21 mouse cellular contexts compared by ENCODE assay signal in the genomic region with DNA sequence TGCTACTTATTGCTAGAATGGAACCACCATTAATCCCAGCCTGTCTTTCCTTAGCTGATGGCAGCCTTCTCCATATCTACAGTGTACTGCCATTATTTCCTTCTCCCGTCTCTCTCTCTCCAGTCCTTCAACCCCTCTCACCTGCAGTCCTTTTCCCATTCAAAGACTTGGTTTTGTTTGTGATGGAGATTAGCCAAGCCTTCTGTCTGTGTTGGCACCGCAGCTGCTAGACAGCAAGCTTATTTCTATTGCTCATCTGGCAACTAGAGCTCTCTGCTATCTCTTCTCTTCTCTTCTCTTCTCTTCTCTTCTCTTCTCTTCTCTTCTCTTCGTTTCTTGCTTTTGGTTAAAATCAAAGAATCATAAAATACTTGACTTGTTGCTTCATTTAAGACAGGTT.
DNase-seq lines count a peak whose midpoint lies in the region; ATAC-seq and TF ChIP-seq lines count a peak whose summit lies in the region.
"Had no signal": no experiment of that assay in that cellular context is flagged by ENCODE, and none has a peak within 500 bp of the region (broad histone marks: within the 10 kb centered on the region; RNA-seq: fewer than 3 reads in every experiment).

No protein-coding gene starts in this region.

- no peaks in the 10 kb centered on the region for H3K27me3 ChIP-seq in liver, adult 2 months (ENCODE audit: control insufficient read depth, insufficient read depth, low read length)
- H3K27me3 ChIP-seq in liver, embryonic 11.5 days (replicated peaks; ENCODE audit: control insufficient read depth, insufficient read depth, low read length) = no peaks in the 10 kb centered on the region
- H3K27me3 ChIP-seq in midbrain, embryonic 10.5 days (ENCODE audit: low read depth, poor library complexity, severe bottlenecking) = no peaks in the 10 kb centered on the region
- H3K27me3 ChIP-seq: embryonic facial prominence, embryonic 13.5 days; embryonic facial prominence, embryonic 15.5 days; forebrain, embryonic 12.5 days; forebrain, embryonic 15.5 days had no signal

- peaks cover 12% of the 10 kb centered on the region for H3K4me1 ChIP-seq in liver, adult 2 months (ENCODE audit: control insufficient read depth, insufficient read depth, low read length)
- H3K4me1 ChIP-seq in liver, embryonic 11.5 days (replicated peaks; ENCODE audit: control insufficient read depth, insufficient read depth, low read length) = no peaks in the 10 kb centered on the region
- no peaks in the 10 kb centered on the region for H3K4me1 ChIP-seq in midbrain, embryonic 10.5 days
- H3K4me1 ChIP-seq: embryonic facial prominence, embryonic 13.5 days; embryonic facial prominence, embryonic 15.5 days; forebrain, embryonic 10.5 days; forebrain, embryonic 12.5 days had no signal

- no peaks in the 10 kb centered on the region; the same call in 1 of the 2 replicates for H3K79me2 ChIP-seq in liver, adult 2 months (ENCODE audit: control insufficient read depth, insufficient read depth, low read length)

- no peak overlapping the region for H3K4me2 ChIP-seq in liver, embryonic 11.5 days
- H3K4me2 ChIP-seq: embryonic facial prominence, embryonic 13.5 days; embryonic facial prominence, embryonic 15.5 days; forebrain, embryonic 12.5 days; forebrain, embryonic 15.5 days had no signal

- no peak overlapping the region for H3K4me3 ChIP-seq in liver, adult 2 months (ENCODE audit: insufficient read depth, low read depth, low read length)
- no peak overlapping the region for H3K4me3 ChIP-seq in liver, embryonic 11.5 days (ENCODE audit: low read depth, low read length)
- H3K4me3 ChIP-seq in midbrain, embryonic 10.5 days = no peak overlapping the region
- H3K4me3 ChIP-seq: embryonic facial prominence, embryonic 13.5 days; embryonic facial prominence, embryonic 15.5 days; erythroblast, embryonic 14.5 days; forebrain, embryonic 10.5 days; forebrain, embryonic 12.5 days; forebrain, embryonic 15.5 days had no signal

- no peak for TF ChIP-seq CTCF in liver, adult 2 months (IDR thresholded peaks at IDR 0.05; ENCODE audit: low read depth, low read length)
- no peak for TF ChIP-seq CTCF in brain, embryonic 14.5 days (IDR thresholded peaks at IDR 0.05; ENCODE audit: borderline replicate concordance, extremely low read depth, insufficient read depth, insufficient read length)

- 36% methylated on average over 3 of the region's 3 CpGs for WGBS in liver, adult 2 months
- 88% methylated on average over 3 of the region's 3 CpGs for WGBS in liver, embryonic 11.5 days
- WGBS in midbrain, embryonic 10.5 days = 82% methylated on average over 3 of the region's 3 CpGs

- DNase-seq in cerebellum, postnatal 10 days = peak; percentile 46 to 53
- DNase-seq in cerebellum, adult 9-11 months = no peak
- peak; percentile 76 for DNase-seq in liver, adult 2 months (ENCODE audit: extremely low read depth, low read depth, low spot score)
- no peak for DNase-seq in liver, embryonic 11.5 days (ENCODE audit: low spot score)
- peak; percentile 24 for DNase-seq in ZHBTc4 (ENCODE audit: low read depth, low spot score)
- peak; percentile 61 for DNase-seq in brain, embryonic 14.5 days (ENCODE audit: low read depth)
- DNase-seq in thymus, postnatal 36 days = no peak
- DNase-seq in midbrain, embryonic 10.5 days (ENCODE audit: low spot score) = no peak
- DNase-seq: adrenal gland, adult 2 months; adrenal gland, postnatal 10 days; adrenal gland, postnatal 25 days; cerebellum, adult 11 months; cerebellum, adult 18-20 months; cerebellum, adult 8-10 months; embryo, embryonic 11 days had no signal

- H3K36me3 ChIP-seq in liver, adult 2 months (ENCODE audit: control insufficient read depth, insufficient read depth, low read length) = peaks cover 46% of the 10 kb centered on the region
- H3K36me3 ChIP-seq in liver, embryonic 11.5 days (ENCODE audit: control insufficient read depth, insufficient read depth, low read length) = peaks cover 45% of the 10 kb centered on the region
- H3K36me3 ChIP-seq in midbrain, embryonic 10.5 days = peaks cover 100% of the 10 kb centered on the region

- TF ChIP-seq POLR2A in liver, adult 2 months (IDR thresholded peaks at IDR 0.05; ENCODE audit: extremely low read depth, insufficient read depth, low read length) = no peak
- no peak for TF ChIP-seq POLR2A in brain, embryonic 14.5 days (IDR thresholded peaks at IDR 0.05; ENCODE audit: borderline replicate concordance, extremely low read depth, insufficient read depth, insufficient read length, poor library complexity, severe bottlenecking)

- no peaks in the 10 kb centered on the region for H3K9me3 ChIP-seq in liver, embryonic 11.5 days (ENCODE audit: control insufficient read depth, low read length)
- H3K9me3 ChIP-seq in midbrain, embryonic 10.5 days (replicated peaks) = no peaks in the 10 kb centered on the region
- H3K9me3 ChIP-seq: embryonic facial prominence, embryonic 13.5 days; embryonic facial prominence, embryonic 15.5 days; forebrain, embryonic 10.5 days; forebrain, embryonic 12.5 days; forebrain, embryonic 15.5 days had no signal

- no peak for ATAC-seq in liver, embryonic 11.5 days (replicated peaks; ENCODE audit: low FRiP score)
- ATAC-seq: forebrain, embryonic 15.5 days had no signal

- H3K27ac ChIP-seq in liver, adult 2 months (replicated peaks; ENCODE audit: insufficient read depth, low read depth, low read length) = no peak overlapping the region
- H3K27ac ChIP-seq in liver, embryonic 11.5 days (ENCODE audit: low read depth, low read length) = no peak overlapping the region
- H3K27ac ChIP-seq in midbrain, embryonic 10.5 days (replicated peaks) = no peak overlapping the region
- H3K27ac ChIP-seq: embryonic facial prominence, embryonic 13.5 days; embryonic facial prominence, embryonic 15.5 days; forebrain, embryonic 10.5 days; forebrain, embryonic 12.5 days; forebrain, embryonic 15.5 days had no signal

- no peak overlapping the region for H3K9ac ChIP-seq in liver, adult 2 months (ENCODE audit: low read depth, low read length)
- H3K9ac ChIP-seq in liver, embryonic 11.5 days (ENCODE audit: low read depth, low read length) = no peak overlapping the region
- H3K9ac ChIP-seq: embryonic facial prominence, embryonic 13.5 days; embryonic facial prominence, embryonic 15.5 days; forebrain, embryonic 12.5 days; forebrain, embryonic 15.5 days had no signal

Comparison
In these comparisons a context has a peak if more than half of its experiments do, and no peak if none do; other contexts are left out.
1. DNase-seq: peak in cerebellum, postnatal 10 days (2 of 2), liver, adult 2 months (single experiment), ZHBTc4 (single experiment) and brain, embryonic 14.5 days (single experiment); none in cerebellum, adult 9-11 months (single experiment), liver, embryonic 11.5 days (single experiment), thymus, postnatal 36 days (0 of 2) and midbrain, embryonic 10.5 days (single experiment).